Mouse (Mus musculus): ENCODE results near the gene H2afx. TPM values are rescaled to one million over a fixed set of nuclear protein-coding genes. Genes with fewer than 3 reads are reported as not detected.
A peak's percentile ranks its signal among the peaks of the same experiment; 100 is the strongest.
"Not testable (repeated sequence)": the region's sequence is repeated elsewhere in the genome, so short reads cannot be mapped to it uniquely, and the experiment has no call there.

The H2afx gene
- polyA plus RNA-seq, 1 experiment from 2014 or later = 290 TPM

GRCm38 (mm10) chr9:44335331-44336092, 1.0 kb downstream of the H2afx start:
- peaks cover 53% of the 10 kb centered on the region for H3K36me3 ChIP-seq
- ATAC-seq (ENCODE audit: low FRiP score) = no peak; the same call in 1 of the 2 replicates
- WGBS = under 1% methylated on average over 50 of the region's 50 CpGs

DNA sequence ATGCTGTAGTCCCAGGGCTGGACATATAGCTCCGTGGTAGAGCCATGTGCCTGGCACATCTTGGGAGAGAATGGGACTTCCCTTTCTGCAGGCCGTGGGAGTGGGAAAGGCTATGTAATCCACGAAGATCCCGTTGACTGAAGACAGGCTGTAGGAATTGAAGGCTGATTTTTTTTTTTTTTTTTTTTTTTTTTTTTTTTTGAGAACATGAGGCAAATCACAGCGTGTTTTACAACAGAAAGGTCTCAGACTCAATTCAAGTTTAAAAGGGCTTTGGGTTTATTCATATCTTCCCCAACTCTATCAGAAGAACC, 1.6 kb downstream of the H2afx start:
- Histone ChIP-seq H3K27ac (peak overlapping the region; percentile 95; the same call in 1 of the 2 replicates), H3K4me1 (peaks cover 17% of the 10 kb centered on the region), H3K36me3 (peaks cover 50% of the 10 kb centered on the region), H3K27me3 (no peaks in the 10 kb centered on the region), H3K4me2 (replicated peaks) (peak overlapping the region; percentile 80), H3K9me3 (replicated peaks) (no peaks in the 10 kb centered on the region), H3K9ac (peak overlapping the region; percentile 97), H3K4me3 (peak overlapping the region; percentile 71)
- 3% methylated on average over 5 of the region's 5 CpGs for WGBS
- no peak for ATAC-seq (ENCODE audit: low FRiP score)

More at GRCm38 (mm10) chr9:44335331-44336092, 1.0 kb downstream of the H2afx start:
- peak overlapping the region; percentile 95 for H3K27ac ChIP-seq
- peak overlapping the region; percentile 71 for H3K4me3 ChIP-seq
- H3K27me3 ChIP-seq = no peaks in the 10 kb centered on the region
- no peaks in the 10 kb centered on the region for H3K9me3 ChIP-seq (replicated peaks)
- H3K9ac ChIP-seq = peak overlapping the region; percentile 97
- peak overlapping the region; percentile 80 for H3K4me2 ChIP-seq (replicated peaks)
- H3K4me1 ChIP-seq = peaks cover 17% of the 10 kb centered on the region

DNA sequence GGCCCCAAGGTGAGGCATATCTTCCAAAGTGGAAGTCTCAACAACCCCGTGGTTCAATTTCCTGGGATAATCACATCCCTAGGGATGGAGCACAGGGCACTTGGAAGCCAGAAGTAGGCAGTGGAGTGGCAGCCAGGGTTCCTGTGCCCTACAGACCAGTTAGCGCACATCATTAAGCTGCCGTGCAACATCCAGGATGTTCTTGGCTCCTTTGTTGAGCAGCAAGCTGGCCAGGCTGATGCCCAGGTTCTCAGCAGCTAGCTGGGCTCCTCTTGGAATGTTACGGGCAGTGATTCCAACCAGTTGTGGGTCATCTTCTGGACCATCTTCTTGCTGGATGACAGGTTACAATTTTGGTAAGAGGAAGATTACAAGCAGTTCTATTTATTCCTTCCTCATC, 2.0 kb downstream of the H2afx start:
- not testable (repeated sequence) for H3K9me3 ChIP-seq (replicated peaks); ATAC-seq (ENCODE audit: low FRiP score); H3K27ac ChIP-seq; H3K27me3 ChIP-seq
- peak overlapping the region; percentile 80 for H3K4me2 ChIP-seq (replicated peaks)
- H3K4me3 ChIP-seq = peak overlapping the region; percentile 71
- 30% methylated on average over 4 of the region's 4 CpGs for WGBS
- peak overlapping the region; percentile 56; the same call in 1 of the 2 replicates for H3K9ac ChIP-seq
- peaks cover 17% of the 10 kb centered on the region for H3K4me1 ChIP-seq
- H3K36me3 ChIP-seq = peaks cover 49% of the 10 kb centered on the region

DNA sequence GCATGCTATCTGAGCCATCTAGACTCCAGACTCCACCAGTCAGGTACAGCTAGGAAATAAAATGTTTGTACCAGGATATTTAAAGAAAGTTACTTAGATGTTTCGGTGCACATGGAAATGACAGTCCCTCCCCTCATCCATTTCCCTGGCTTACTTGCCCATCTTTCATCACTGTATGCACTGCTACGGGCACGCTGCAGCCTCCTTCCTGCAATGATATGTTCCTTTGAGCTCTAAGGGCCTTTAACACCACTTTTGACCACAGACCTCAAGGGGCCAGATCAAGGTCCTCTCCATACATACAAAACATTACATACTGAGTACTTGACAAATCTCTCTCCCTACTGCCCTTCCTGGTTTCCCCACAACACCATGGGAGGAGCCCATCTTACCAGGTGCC, 2.5 kb downstream of the H2afx start:
- peak overlapping the region; percentile 56; the same call in 1 of the 2 replicates for H3K9ac ChIP-seq
- peaks cover 45% of the 10 kb centered on the region for H3K36me3 ChIP-seq
- peaks cover 17% of the 10 kb centered on the region for H3K4me1 ChIP-seq
- WGBS = 76% methylated on average over 3 of the region's 3 CpGs
- no peaks in the 10 kb centered on the region for H3K9me3 ChIP-seq (replicated peaks)
- H3K27me3 ChIP-seq = no peaks in the 10 kb centered on the region
- peak overlapping the region; percentile 44; the same call in 1 of the 2 replicates for H3K27ac ChIP-seq
- ATAC-seq (ENCODE audit: low FRiP score) = no peak
- H3K4me2 ChIP-seq (replicated peaks) = peak overlapping the region; percentile 80
- H3K4me3 ChIP-seq = peak overlapping the region; percentile 71

DNA sequence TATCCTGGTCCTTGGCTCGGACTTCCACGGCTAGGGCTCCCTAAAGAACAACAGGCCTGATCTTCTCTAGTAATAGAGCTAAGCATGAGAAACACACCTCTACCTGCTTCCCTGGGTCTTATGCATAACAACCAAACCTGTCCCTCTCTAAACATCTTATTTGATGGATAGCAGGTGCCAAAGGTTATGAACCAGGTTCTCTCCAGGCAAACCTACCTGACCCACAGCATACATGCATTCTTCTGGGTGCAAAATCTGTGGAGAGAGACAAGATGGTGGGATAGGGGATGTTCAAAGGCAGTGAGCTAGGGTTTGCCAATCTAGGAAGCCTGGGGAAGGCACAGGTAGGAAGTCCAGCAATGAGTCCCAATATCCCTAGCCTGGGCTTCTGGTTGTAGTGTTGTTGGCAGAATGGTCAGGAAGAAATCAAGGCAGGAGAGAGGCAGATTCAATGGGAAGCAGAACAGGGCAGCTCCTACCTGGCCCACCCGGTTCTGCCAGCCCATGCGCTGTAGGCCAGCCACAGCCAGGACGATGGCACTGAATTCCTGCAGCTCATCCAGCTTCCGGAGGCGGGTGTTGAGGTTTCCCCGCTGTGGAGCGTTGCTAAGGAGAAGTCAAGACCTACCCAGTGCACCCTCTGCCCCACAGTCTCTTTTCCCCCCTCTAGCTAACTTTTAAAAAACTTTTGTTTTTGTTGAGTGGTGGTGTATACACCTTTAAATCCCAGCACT, 3.1 kb downstream of the H2afx start:
- Histone ChIP-seq H3K4me1 (peaks cover 18% of the 10 kb centered on the region), H3K9me3 (replicated peaks) (no peaks in the 10 kb centered on the region), H3K27ac (peak overlapping the region; percentile 40; the same call in 1 of the 2 replicates), H3K4me3 (peak overlapping the region; percentile 71; the same call in 1 of the 2 replicates), H3K36me3 (peaks cover 40% of the 10 kb centered on the region), H3K27me3 (no peaks in the 10 kb centered on the region), H3K9ac (no peak overlapping the region), H3K4me2 (replicated peaks) (peak overlapping the region; percentile 80)
- 67% methylated on average over 9 of the region's 9 CpGs for WGBS
- ATAC-seq (ENCODE audit: low FRiP score) = no peak

DNA sequence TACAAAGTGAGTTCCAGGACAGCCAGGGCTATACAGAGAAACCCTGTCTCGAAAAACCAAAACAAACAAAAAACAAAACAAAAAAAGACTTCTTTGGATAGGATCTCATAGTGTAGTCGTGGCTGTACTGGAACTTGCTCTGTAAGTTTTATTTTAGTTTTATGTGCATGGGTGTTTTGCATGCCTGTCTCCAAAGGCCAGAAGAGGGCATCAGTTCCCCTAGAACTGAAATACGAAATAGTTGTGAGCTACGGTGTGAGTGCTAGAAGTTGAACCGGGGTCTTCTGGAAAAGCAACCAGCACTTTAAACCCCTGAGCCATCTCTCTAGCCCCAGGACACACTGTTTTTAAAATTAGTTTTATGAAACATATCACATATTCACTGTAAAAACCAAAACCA, 4.1 kb downstream of the H2afx start:
- Histone ChIP-seq H3K4me3 (no peak overlapping the region), H3K9me3 (replicated peaks) (no peaks in the 10 kb centered on the region), H3K4me2 (replicated peaks) (no peak overlapping the region), H3K27ac (no peak overlapping the region), H3K36me3 (peaks cover 30% of the 10 kb centered on the region), H3K9ac (no peak overlapping the region), H3K4me1 (peaks cover 26% of the 10 kb centered on the region), H3K27me3 (no peaks in the 10 kb centered on the region)
- WGBS = 84% methylated on average over 5 of the region's 5 CpGs
- no peak for ATAC-seq (ENCODE audit: low FRiP score)

- no peaks in the 10 kb centered on the region for H3K9me3 ChIP-seq (replicated peaks)
Observed at GRCm38 (mm10) chr9:44341487-44341886, 7.0 kb downstream of the H2afx start.

GRCm38 (mm10) chr9:44342173-44342572, 7.7 kb downstream of the H2afx start:
- WGBS = 90% methylated on average over 3 of the region's 3 CpGs
- H3K4me2 ChIP-seq (replicated peaks) = no peak overlapping the region
- H3K27me3 ChIP-seq = no peaks in the 10 kb centered on the region
- H3K4me1 ChIP-seq = peaks cover 21% of the 10 kb centered on the region
- H3K27ac ChIP-seq = no peak overlapping the region
- H3K9me3 ChIP-seq (replicated peaks) = no peaks in the 10 kb centered on the region
- peaks cover 30% of the 10 kb centered on the region for H3K36me3 ChIP-seq
- peak overlapping the region; percentile 20; the same call in 1 of the 2 replicates for H3K9ac ChIP-seq
- H3K4me3 ChIP-seq = no peak overlapping the region
- ATAC-seq (ENCODE audit: low FRiP score) = no peak

More at GRCm38 (mm10) chr9:44341487-44341886, 7.0 kb downstream of the H2afx start:
- Histone ChIP-seq H3K4me3 (no peak overlapping the region), H3K36me3 (peaks cover 31% of the 10 kb centered on the region), H3K27ac (no peak overlapping the region), H3K27me3 (no peaks in the 10 kb centered on the region), H3K4me2 (replicated peaks) (no peak overlapping the region), H3K4me1 (peaks cover 28% of the 10 kb centered on the region), H3K9ac (no peak overlapping the region)
- 91% methylated on average over 5 of the region's 5 CpGs for WGBS
- ATAC-seq (ENCODE audit: low FRiP score) = no peak

DNA sequence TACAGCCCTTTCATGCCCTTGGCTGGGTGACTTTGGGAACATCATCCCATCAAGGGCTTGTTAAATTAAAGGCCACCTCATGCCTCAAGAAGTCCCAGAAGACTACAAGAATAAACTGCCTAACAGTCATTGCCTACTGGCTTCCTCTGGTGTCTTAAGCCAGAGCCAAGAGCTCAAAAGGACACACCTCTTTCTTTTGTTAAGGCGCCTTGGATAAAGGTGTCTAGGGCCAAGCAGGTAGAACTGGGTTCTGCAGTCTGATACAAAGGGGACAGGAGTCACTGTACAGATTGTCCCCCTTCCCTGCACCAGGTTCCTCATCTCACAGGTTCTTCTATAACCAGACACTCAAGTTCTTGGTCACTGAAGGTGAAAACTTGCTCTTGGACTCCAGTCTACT, 8.1 kb downstream of the H2afx start:
- Histone ChIP-seq H3K9me3 (replicated peaks) (no peaks in the 10 kb centered on the region), H3K9ac (no peak overlapping the region), H3K4me2 (replicated peaks) (peak overlapping the region; percentile 56; the same call in 1 of the 2 replicates), H3K36me3 (peaks cover 30% of the 10 kb centered on the region), H3K4me1 (peaks cover 17% of the 10 kb centered on the region), H3K4me3 (no peak overlapping the region), H3K27ac (peak overlapping the region; percentile 98; the same call in 1 of the 2 replicates), H3K27me3 (no peaks in the 10 kb centered on the region)
- no peak for ATAC-seq (ENCODE audit: low FRiP score)
- WGBS = 96% methylated on average over 1 of the region's 1 CpGs

- Histone ChIP-seq H3K36me3 (peaks cover 34% of the 10 kb centered on the region), H3K27me3 (no peaks in the 10 kb centered on the region), H3K9me3 (replicated peaks) (no peaks in the 10 kb centered on the region), H3K4me3 (peak overlapping the region; percentile 88), H3K4me2 (replicated peaks) (peak overlapping the region; percentile 56), H3K4me1 (peaks cover 13% of the 10 kb centered on the region), H3K27ac (peak overlapping the region; percentile 98), H3K9ac (peak overlapping the region; percentile 83)
- WGBS = 16% methylated on average over 6 of the region's 6 CpGs
- ATAC-seq (ENCODE audit: low FRiP score) = peak; percentile 18
Observed at GRCm38 (mm10) chr9:44343290-44343689, 8.8 kb downstream of the H2afx start.

GRCm38 (mm10) chr9:44343781-44344421, 9.4 kb downstream of the H2afx start, which contains the start of gene Hmbs:
Gene Hmbs (minus strand): TSS chr9:44344228.
- peak within 1 kb of the TSS; percentile 88 for H3K4me3 ChIP-seq
- H3K4me1 ChIP-seq = peaks cover 13% of the 10 kb centered on the region
- H3K27me3 ChIP-seq = no peaks in the 10 kb centered on the region
- under 1% methylated on average over 39 of the region's 39 CpGs for WGBS
- H3K4me2 ChIP-seq (replicated peaks) = peak within 1 kb of the TSS; percentile 56
- peak; percentile 96 for ATAC-seq (ENCODE audit: low FRiP score)
- peak within 1 kb of the TSS; percentile 83 for H3K9ac ChIP-seq
- no peaks in the 10 kb centered on the region for H3K9me3 ChIP-seq (replicated peaks)
- peaks cover 36% of the 10 kb centered on the region for H3K36me3 ChIP-seq
- peak within 1 kb of the TSS; percentile 98 for H3K27ac ChIP-seq

Measured in hindbrain, embryonic 12.5 days (tissue).